ENCODE assay signal across 9 mouse cellular contexts in genomic region chr7:45475291-45475969, GRCm38 (mm10). TPM values are rescaled to one million over a fixed set of nuclear protein-coding genes. Genes with fewer than 3 reads are reported as not detected.
A peak's percentile ranks its signal among the peaks of the same experiment; 100 is the strongest.
DNase-seq lines count a peak whose midpoint lies in the region; ATAC-seq and TF ChIP-seq lines count a peak whose summit lies in the region.
"Had no signal": no experiment of that assay in that cellular context is flagged by ENCODE, and none has a peak within 500 bp of the region (broad histone marks: within the 10 kb centered on the region; RNA-seq: fewer than 3 reads in every experiment).

No protein-coding gene starts in this region.

- no peak for ATAC-seq in erythroblast, adult 5-6 weeks (replicated peaks; ENCODE audit: low FRiP score, poor library complexity, severe bottlenecking)
- no peak for ATAC-seq in hindbrain, embryonic 14.5 days (ENCODE audit: low FRiP score)
- ATAC-seq in liver, embryonic 13.5 days (ENCODE audit: low read depth): peak; percentile 74
- ATAC-seq in stomach, embryonic 16.5 days (ENCODE audit: insufficient read depth, low FRiP score): peak; percentile 61

- 79% methylated on average over 16 of the region's 16 CpGs for WGBS in hindbrain, embryonic 14.5 days
- WGBS in liver, embryonic 13.5 days (ENCODE audit: insufficient replicate concordance): 42% methylated on average over 16 of the region's 16 CpGs
- WGBS in stomach, embryonic 16.5 days: 57% methylated on average over 16 of the region's 16 CpGs

- in situ Hi-C loops in ES-E14 (cut with MboI; ENCODE audit: low sequenced_read_pairs in 2 of 2, unreplicated experiment in 2 of 2): loop anchor here in 1 of 2 experiments (10.0 kb wide), 1 partner anchor 119 kb away; no protein-coding TSS in a partner anchor

- H3K27me3 ChIP-seq in erythroblast, embryonic 14.5 days (ENCODE audit: control insufficient read depth): no peaks in the 10 kb centered on the region
- H3K27me3 ChIP-seq in hindbrain, embryonic 14.5 days (ENCODE audit: control insufficient read depth, insufficient read depth, low read length): no peaks in the 10 kb centered on the region
- no peaks in the 10 kb centered on the region for H3K27me3 ChIP-seq in liver, embryonic 13.5 days
- no peaks in the 10 kb centered on the region for H3K27me3 ChIP-seq in stomach, embryonic 16.5 days (ENCODE audit: control insufficient read depth, insufficient read depth, low read length)

- H3K9me3 ChIP-seq in erythroblast, embryonic 14.5 days (ENCODE audit: control insufficient read depth, low read length): no peaks in the 10 kb centered on the region
- no peaks in the 10 kb centered on the region for H3K9me3 ChIP-seq in ES-E14 (ENCODE audit: control insufficient read depth, insufficient read depth, low read depth, low read length)
- no peaks in the 10 kb centered on the region for H3K9me3 ChIP-seq in hindbrain, embryonic 14.5 days (ENCODE audit: control insufficient read depth, low read length)
- no peaks in the 10 kb centered on the region for H3K9me3 ChIP-seq in liver, embryonic 13.5 days (replicated peaks)
- H3K9me3 ChIP-seq in stomach, embryonic 16.5 days (replicated peaks; ENCODE audit: control insufficient read depth, low read length): no peaks in the 10 kb centered on the region

- peak overlapping the region; percentile 58 for H3K4me3 ChIP-seq in erythroblast, embryonic 14.5 days (replicated peaks)
- peak overlapping the region; percentile 53 to 69 for H3K4me3 ChIP-seq in ES-E14 (ENCODE audit: insufficient read depth in 1 of 2, low read depth in 1 of 2, low read length in 2 of 2, poor library complexity in 1 of 2, severe bottlenecking in 1 of 2)
- no peak overlapping the region for H3K4me3 ChIP-seq in hindbrain, embryonic 14.5 days (replicated peaks; ENCODE audit: low read length)
- peak overlapping the region; percentile 39 for H3K4me3 ChIP-seq in liver, embryonic 13.5 days (replicated peaks)
- peak overlapping the region; percentile 33 for H3K4me3 ChIP-seq in stomach, embryonic 16.5 days (replicated peaks; ENCODE audit: low read length)

- peaks cover 8% of the 10 kb centered on the region; the same call in 1 of the 2 replicates for H3K36me3 ChIP-seq in erythroblast, embryonic 14.5 days (ENCODE audit: control insufficient read depth)
- H3K36me3 ChIP-seq in ES-E14 (ENCODE audit: control insufficient read depth, insufficient read depth, low read length, poor library complexity, severe bottlenecking): peaks cover 11% of the 10 kb centered on the region; the same call in 1 of the 2 replicates
- H3K36me3 ChIP-seq in hindbrain, embryonic 14.5 days (replicated peaks; ENCODE audit: control insufficient read depth, insufficient read depth): no peaks in the 10 kb centered on the region
- peaks cover 7% of the 10 kb centered on the region; the same call in 1 of the 2 replicates for H3K36me3 ChIP-seq in liver, embryonic 13.5 days
- H3K36me3 ChIP-seq in stomach, embryonic 16.5 days (ENCODE audit: control insufficient read depth, insufficient read depth, low read length): no peaks in the 10 kb centered on the region

- H3K4me1 ChIP-seq in erythroblast, embryonic 14.5 days (ENCODE audit: control insufficient read depth): peaks cover 50% of the 10 kb centered on the region
- H3K4me1 ChIP-seq in ES-E14 (ENCODE audit: control insufficient read depth in 2 of 2, insufficient read depth in 2 of 2, low read length in 2 of 2, poor library complexity in 1 of 2): peaks cover 2 to 4% of the 10 kb centered on the region in 2 experiments; a peak in 2 of 4 replicates
- H3K4me1 ChIP-seq in hindbrain, embryonic 14.5 days (replicated peaks; ENCODE audit: control insufficient read depth, insufficient read depth, low read length): no peaks in the 10 kb centered on the region
- H3K4me1 ChIP-seq in liver, embryonic 13.5 days (replicated peaks): peaks cover 37% of the 10 kb centered on the region
- H3K4me1 ChIP-seq in stomach, embryonic 16.5 days (ENCODE audit: control insufficient read depth, insufficient read depth, low read length): 0 out of 2 replicates have a peak, but pooled peaks cover 2% of the 10 kb centered on the region

- peak overlapping the region; percentile 67; the same call in 1 of the 2 replicates for H3K9ac ChIP-seq in ES-E14 (ENCODE audit: insufficient read depth, low read depth, low read length, poor library complexity, severe bottlenecking)
- H3K9ac ChIP-seq in hindbrain, embryonic 14.5 days: no peak overlapping the region
- H3K9ac ChIP-seq in liver, embryonic 13.5 days: peak overlapping the region; percentile 60
- peak overlapping the region; percentile 68 for H3K9ac ChIP-seq in stomach, embryonic 16.5 days (ENCODE audit: low read length)

- peak overlapping the region; percentile 55; the same call in 1 of the 2 replicates for H3K27ac ChIP-seq in ES-E14 (ENCODE audit: insufficient read depth, low read depth, low read length, poor library complexity, severe bottlenecking)
- H3K27ac ChIP-seq in hindbrain, embryonic 14.5 days: no peak overlapping the region
- peak overlapping the region; percentile 70 for H3K27ac ChIP-seq in liver, embryonic 13.5 days
- no peak overlapping the region for H3K27ac ChIP-seq in stomach, embryonic 16.5 days (ENCODE audit: low read length)

- H3K4me2 ChIP-seq in hindbrain, embryonic 14.5 days (replicated peaks): peak overlapping the region; percentile 33; the same call in 1 of the 2 replicates
- peak overlapping the region; percentile 56 for H3K4me2 ChIP-seq in liver, embryonic 13.5 days
- peak overlapping the region; percentile 52 for H3K4me2 ChIP-seq in stomach, embryonic 16.5 days (ENCODE audit: low read depth, low read length)

- DNase-seq in ES-E14 (ENCODE audit: low read depth, low spot score): no peak
- no peak for DNase-seq in hindbrain, embryonic 14.5 days (ENCODE audit: low spot score)
- DNase-seq in liver, embryonic 13.5 days: peak; percentile 55
- no peak for DNase-seq in urinary bladder, adult 2 months (ENCODE audit: low spot score)
- DNase-seq in frontal cortex, postnatal 10 days (ENCODE audit: low spot score in 2 of 2): no peak

TF ChIP-seq in ES-E14, 5 proteins besides CTCF, POLR2A, EP300 and RAD21:
- TF ChIP-seq CHD2 (IDR thresholded peaks at IDR 0.05; ENCODE audit: low read depth, low read length) (no peak), HCFC1 (IDR thresholded peaks at IDR 0.05; ENCODE audit: borderline replicate concordance, insufficient read depth, low read length) (peak; percentile 93), MAFK (IDR thresholded peaks at IDR 0.05; ENCODE audit: insufficient read depth, low read depth, low read length) (no peak), ZNF384 (IDR thresholded peaks at IDR 0.05; ENCODE audit: low read depth, low read length) (no peak), ZC3H11A (IDR thresholded peaks at IDR 0.05; ENCODE audit: borderline replicate concordance, low read depth, low read length) (no peak)
TF ChIP-seq in ES-E14: peak in this region for 1.

RNA-seq across cellular contexts. Expression of gene Tulp2, which starts 6.2 kb away (rescaled TPM):
- 0.03 and 0.08 TPM in 2 replicates for polyA plus RNA-seq in erythroblast, embryonic 14.5 days (2012)
- not detected in 2 replicates for total RNA-seq in erythroblast, adult 5-6 weeks (2015; ENCODE audit: low replicate concordance)
- total RNA-seq in erythroblast, adult 5-6 weeks (2017; ENCODE audit: low replicate concordance): 0.42 TPM in 1 of 2 replicates, not detected in the other
- total RNA-seq in ES-E14 (2012; rRNA removed): 2.6 TPM in 2 replicates
- 0.13 and 0.35 TPM in 2 replicates for polyA plus RNA-seq in hindbrain, embryonic 14.5 days (2014; fragmentation: Nextera tagmentation; extraction: Ambion mirVana)
- 0.80 and 0.87 TPM in 2 replicates for polyA plus RNA-seq in liver, embryonic 13.5 days (2015; fragmentation: Nextera tagmentation; extraction: Ambion mirVana)
- polyA plus RNA-seq in stomach, embryonic 16.5 days (2015; fragmentation: Nextera tagmentation; extraction: Ambion mirVana): 1.4 and 1.5 TPM in 2 replicates
- polyA plus RNA-seq in urinary bladder, adult 2 months (2012; rRNA removed): 0.43 and 0.56 TPM in 2 replicates
- total RNA-seq: left cerebral cortex, postnatal 25 days had no signal

RNA-seq across cellular contexts. Expression of gene Bax, which starts 8.7 kb away (rescaled TPM):
- polyA plus RNA-seq in erythroblast, embryonic 14.5 days (2012): 24.4 and 25.7 TPM in 2 replicates
- 8.6 and 12.7 TPM in 2 replicates for total RNA-seq in erythroblast, adult 5-6 weeks (2015; ENCODE audit: low replicate concordance)
- 9.7 and 11.8 TPM in 2 replicates for total RNA-seq in erythroblast, adult 5-6 weeks (2017; ENCODE audit: low replicate concordance)
- total RNA-seq in ES-E14 (2012; rRNA removed): 388 and 591 TPM in 2 replicates
- polyA plus RNA-seq in hindbrain, embryonic 14.5 days (2014; fragmentation: Nextera tagmentation; extraction: Ambion mirVana): 182 and 190 TPM in 2 replicates
- polyA plus RNA-seq in liver, embryonic 13.5 days (2015; fragmentation: Nextera tagmentation; extraction: Ambion mirVana): 104 and 106 TPM in 2 replicates
- 116 and 142 TPM in 2 replicates for polyA plus RNA-seq in stomach, embryonic 16.5 days (2015; fragmentation: Nextera tagmentation; extraction: Ambion mirVana)
- polyA plus RNA-seq in urinary bladder, adult 2 months (2012; rRNA removed): 78.4 and 113 TPM in 2 replicates

RNA-seq across cellular contexts. Expression of gene Gm45808, which starts 11.2 kb away (rescaled TPM):
- polyA plus RNA-seq in erythroblast, embryonic 14.5 days (2012): not detected in 2 replicates
- not detected in 2 replicates for total RNA-seq in erythroblast, adult 5-6 weeks (2015; ENCODE audit: low replicate concordance)
- total RNA-seq in erythroblast, adult 5-6 weeks (2017; ENCODE audit: low replicate concordance): not detected in 2 replicates
- 0.71 TPM in 1 of 2 replicates, not detected in the other for total RNA-seq in ES-E14 (2012; rRNA removed)
- not detected in 2 replicates for polyA plus RNA-seq in hindbrain, embryonic 14.5 days (2014; fragmentation: Nextera tagmentation; extraction: Ambion mirVana)
- not detected in 2 replicates for polyA plus RNA-seq in liver, embryonic 13.5 days (2015; fragmentation: Nextera tagmentation; extraction: Ambion mirVana)
- not detected in 2 replicates for polyA plus RNA-seq in stomach, embryonic 16.5 days (2015; fragmentation: Nextera tagmentation; extraction: Ambion mirVana)
- 0.29 and 0.31 TPM in 2 replicates for polyA plus RNA-seq in urinary bladder, adult 2 months (2012; rRNA removed)

RNA-seq across cellular contexts. Expression of gene Dhdh, which starts 13.2 kb away (rescaled TPM):
- 0.01 and 0.02 TPM in 2 replicates for polyA plus RNA-seq in erythroblast, embryonic 14.5 days (2012)
- 3.3 TPM in 2 replicates for total RNA-seq in erythroblast, adult 5-6 weeks (2015; ENCODE audit: low replicate concordance)
- total RNA-seq in erythroblast, adult 5-6 weeks (2017; ENCODE audit: low replicate concordance): 2.1 and 2.3 TPM in 2 replicates
- 3.6 and 5.3 TPM in 2 replicates for total RNA-seq in ES-E14 (2012; rRNA removed)
- 2.8 and 3.6 TPM in 2 replicates for polyA plus RNA-seq in hindbrain, embryonic 14.5 days (2014; fragmentation: Nextera tagmentation; extraction: Ambion mirVana)
- polyA plus RNA-seq in liver, embryonic 13.5 days (2015; fragmentation: Nextera tagmentation; extraction: Ambion mirVana): 2.0 and 2.2 TPM in 2 replicates
- 2.0 and 2.2 TPM in 2 replicates for polyA plus RNA-seq in stomach, embryonic 16.5 days (2015; fragmentation: Nextera tagmentation; extraction: Ambion mirVana)
- 5.7 and 7.7 TPM in 2 replicates for polyA plus RNA-seq in urinary bladder, adult 2 months (2012; rRNA removed)

RNA-seq across cellular contexts. Expression of gene Ftl1, which starts 15.7 kb away (rescaled TPM):
- polyA plus RNA-seq in erythroblast, embryonic 14.5 days (2012): 3,659 and 3,743 TPM in 2 replicates
- total RNA-seq in erythroblast, adult 5-6 weeks (2015; ENCODE audit: low replicate concordance): 1,430 and 1,622 TPM in 2 replicates
- 705 and 987 TPM in 2 replicates for total RNA-seq in erythroblast, adult 5-6 weeks (2017; ENCODE audit: low replicate concordance)
- total RNA-seq in ES-E14 (2012; rRNA removed): 398 and 408 TPM in 2 replicates
- 4,936 and 5,483 TPM in 2 replicates for polyA plus RNA-seq in hindbrain, embryonic 14.5 days (2014; fragmentation: Nextera tagmentation; extraction: Ambion mirVana)
- polyA plus RNA-seq in liver, embryonic 13.5 days (2015; fragmentation: Nextera tagmentation; extraction: Ambion mirVana): 7,621 and 8,262 TPM in 2 replicates
- polyA plus RNA-seq in stomach, embryonic 16.5 days (2015; fragmentation: Nextera tagmentation; extraction: Ambion mirVana): 4,462 and 4,467 TPM in 2 replicates
- polyA plus RNA-seq in urinary bladder, adult 2 months (2012; rRNA removed): 1,966 and 2,293 TPM in 2 replicates

Comparison
In these comparisons a context has a peak if more than half of its experiments do, and no peak if none do; other contexts are left out.
1. ATAC-seq: peak in liver, embryonic 13.5 days (single experiment) and stomach, embryonic 16.5 days (single experiment); none in erythroblast, adult 5-6 weeks (single experiment) and hindbrain, embryonic 14.5 days (single experiment).
2. H3K27ac ChIP-seq: peak in ES-E14 (single experiment) and liver, embryonic 13.5 days (single experiment); none in hindbrain, embryonic 14.5 days (single experiment) and stomach, embryonic 16.5 days (single experiment).
3. Peak in every context shown above with its lines, with median percentiles within 50 percentile points of each other: H3K4me2 ChIP-seq.